Mouse (Mus musculus): ENCODE results near the gene Olfr70.

Gene Olfr70

DNA sequence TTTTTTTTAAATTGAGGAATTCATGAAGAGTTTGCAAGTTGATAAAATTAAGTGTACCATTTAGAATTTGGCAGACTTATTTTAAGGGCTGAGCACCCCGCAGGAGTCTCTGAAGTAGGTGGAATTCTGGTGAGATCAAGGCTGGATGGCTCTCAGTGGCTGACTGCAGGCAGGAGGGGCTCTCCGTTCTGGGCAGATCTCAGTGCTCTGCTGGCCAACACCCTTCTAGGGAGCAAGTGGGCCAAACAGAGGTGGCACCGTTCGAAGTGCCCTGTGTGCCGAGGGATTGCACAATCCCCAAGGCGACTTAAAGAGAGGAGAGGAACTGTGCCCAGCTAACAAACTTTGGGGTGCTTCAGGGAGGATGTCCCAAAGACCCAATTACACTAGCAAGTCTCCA, 9.3 kb upstream of the Olfr70 start, which contains the start of gene Olfr71:
Gene Olfr71 (minus strand): TSS at position 387 of the 400 bp plus-strand sequence.
- DNase-seq = no peak

DNA sequence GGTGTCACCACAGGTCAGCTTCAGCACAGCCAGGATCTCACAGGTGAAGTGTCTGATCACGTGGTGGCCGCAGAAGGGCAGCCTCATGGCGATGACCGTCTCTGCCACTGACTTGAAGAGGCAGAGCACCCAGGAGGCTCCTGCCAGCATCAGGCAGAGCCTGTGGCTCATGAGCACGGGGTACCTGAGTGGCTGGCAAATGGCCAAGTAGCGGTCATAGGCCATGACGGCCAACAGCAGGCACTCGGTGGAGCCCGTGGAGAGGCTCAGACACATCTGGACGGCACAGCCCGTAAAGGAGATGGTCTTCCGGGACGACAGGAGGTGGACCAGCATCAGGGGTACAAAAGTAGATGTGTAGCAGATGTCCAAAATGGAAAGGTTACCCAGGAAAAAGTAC, 5.4 kb upstream of the Olfr70 start:
- DNase-seq = no peak

DNA sequence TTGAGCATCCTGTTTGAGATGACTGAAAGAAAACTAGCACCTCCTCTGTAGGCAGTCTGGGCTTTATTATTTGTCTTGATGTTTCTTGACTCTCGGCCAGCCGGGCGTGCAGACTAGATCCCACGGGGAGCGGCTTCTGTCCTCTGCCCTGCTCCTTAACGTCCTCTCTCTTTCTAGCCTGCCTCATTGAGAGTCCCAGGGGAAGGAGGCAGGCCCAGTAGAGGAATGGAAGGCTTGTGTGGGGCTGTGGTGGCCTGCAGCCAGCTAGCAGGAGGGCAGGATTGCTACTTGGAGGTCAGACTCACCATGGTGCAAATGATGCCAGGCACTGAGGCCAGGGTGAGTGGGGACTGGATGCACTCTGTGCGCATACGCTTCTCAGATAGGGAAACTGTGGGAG, 3.2 kb upstream of the Olfr70 start:
- DNase-seq = no peak

DNA sequence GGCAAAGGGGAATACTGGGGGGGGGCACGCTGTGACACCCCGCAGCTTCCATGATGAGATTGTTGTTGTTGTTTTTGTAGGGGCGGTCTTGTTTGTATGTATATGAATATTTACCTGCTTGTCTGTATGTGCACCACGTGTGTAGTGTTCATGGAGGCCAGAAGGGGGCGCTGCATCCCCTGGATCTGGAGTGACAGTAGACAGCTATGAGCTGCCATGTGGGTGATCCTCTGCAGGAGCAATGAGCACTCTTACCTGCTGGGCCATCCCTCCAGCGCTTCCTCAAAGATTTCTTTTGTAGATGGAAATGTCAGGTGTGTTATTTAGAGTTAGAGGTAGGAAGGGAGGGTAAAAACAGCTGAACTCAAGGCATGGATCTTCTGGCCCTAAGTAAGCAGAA, 2.8 kb upstream of the Olfr70 start:
- peak; percentile 24 for DNase-seq

DNA sequence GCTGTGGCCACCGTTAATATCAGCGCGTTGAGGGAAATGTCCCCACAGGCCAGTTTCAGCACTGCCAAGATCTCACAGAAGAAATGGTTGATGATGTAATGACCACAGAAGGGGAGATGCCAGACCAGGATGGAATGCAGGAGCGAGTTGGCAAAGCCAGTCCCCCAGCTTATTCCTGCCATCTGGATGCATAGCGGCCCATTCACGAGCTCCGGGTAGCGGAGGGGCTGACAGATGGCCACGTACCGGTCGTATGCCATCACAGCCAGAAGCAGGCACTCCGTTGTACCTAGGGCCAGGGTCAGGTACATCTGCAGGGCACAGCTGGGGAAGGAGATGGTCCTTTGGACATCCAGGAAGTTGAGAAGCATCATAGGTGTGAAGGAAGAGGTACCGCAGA, 4.0 kb downstream of the Olfr70 start:
- no peak for DNase-seq

DNA sequence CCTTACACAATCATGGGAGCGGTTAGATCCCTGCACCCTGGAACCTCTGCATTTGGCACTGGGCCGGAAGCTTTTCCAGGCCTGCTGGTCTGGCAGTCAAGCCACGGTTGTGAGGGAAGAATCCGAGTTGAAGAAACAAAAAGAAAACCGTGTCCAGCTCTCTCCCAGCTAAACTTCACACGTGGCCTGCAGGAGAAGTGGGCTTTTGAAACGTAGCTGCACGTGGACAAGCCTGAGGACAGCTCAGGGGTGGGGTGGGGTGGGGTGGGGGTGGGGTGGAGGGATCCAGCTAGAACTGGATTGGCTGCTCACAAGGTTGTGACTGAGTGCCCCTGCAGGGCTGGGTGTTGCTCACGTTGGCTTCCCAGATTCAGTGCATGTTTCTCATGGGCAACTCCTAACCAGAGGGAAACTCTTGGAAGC, 5.3 kb downstream of the Olfr70 start:
- DNase-seq = no peak

DNA sequence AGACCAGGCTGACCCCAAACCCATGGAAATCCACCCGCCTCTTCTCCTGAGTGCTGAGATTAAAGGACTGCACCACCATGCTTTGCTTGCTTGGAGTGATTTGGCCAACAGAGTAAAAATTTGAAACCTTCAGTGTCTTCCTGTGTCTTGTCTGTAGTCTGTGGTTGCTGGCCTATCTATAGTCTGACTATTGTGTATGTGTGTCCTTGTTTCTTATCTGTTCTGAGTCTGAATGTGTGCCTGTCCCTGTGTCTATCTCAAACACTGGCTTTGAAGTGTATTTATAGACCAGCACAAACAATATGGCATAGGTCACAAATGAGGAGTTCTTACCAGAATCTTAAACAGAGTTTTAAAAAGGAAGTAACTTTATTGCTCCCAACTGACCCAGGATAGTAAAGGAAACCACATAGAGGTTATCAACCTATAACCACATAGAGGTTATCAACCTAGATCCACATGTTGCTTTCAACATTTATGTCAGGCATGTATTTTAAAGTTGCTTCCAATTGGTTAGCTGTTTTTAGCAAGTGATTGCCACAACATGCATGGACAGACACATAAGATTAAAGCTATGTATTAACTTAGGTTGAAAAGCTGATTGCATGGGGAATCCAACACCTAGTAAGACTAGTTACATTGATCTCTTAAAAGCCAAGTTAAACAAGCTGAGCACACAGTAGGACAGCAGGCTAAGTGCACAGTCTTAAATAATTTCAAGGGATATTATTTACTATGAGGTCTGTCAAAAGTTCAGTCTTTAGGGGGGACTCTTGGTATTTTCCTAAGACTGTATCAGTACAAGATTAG, 6.0 kb downstream of the Olfr70 start:
- no peak for DNase-seq

DNA sequence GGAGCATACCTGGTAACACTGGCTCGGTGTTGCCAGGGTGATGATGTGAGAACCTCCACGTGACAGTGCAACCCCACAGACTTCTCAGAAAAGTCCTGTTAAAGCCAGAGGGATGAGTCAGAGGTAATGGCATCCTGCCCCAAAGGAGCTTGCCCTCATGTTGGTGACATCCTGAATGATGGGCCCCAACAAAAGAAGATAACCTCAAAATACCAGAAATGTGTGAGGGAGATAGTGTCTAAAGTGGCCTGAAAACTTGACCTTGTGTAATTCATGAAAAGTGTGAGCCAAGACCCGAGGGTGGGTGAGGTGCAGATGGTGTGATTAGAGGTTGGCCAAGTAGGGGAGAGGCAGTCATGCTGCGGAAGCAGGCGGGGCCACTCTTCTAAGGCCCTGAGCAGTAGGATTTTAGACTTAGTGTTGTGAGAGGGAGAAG, 6.8 kb downstream of the Olfr70 start:
- no peak for DNase-seq

DNA sequence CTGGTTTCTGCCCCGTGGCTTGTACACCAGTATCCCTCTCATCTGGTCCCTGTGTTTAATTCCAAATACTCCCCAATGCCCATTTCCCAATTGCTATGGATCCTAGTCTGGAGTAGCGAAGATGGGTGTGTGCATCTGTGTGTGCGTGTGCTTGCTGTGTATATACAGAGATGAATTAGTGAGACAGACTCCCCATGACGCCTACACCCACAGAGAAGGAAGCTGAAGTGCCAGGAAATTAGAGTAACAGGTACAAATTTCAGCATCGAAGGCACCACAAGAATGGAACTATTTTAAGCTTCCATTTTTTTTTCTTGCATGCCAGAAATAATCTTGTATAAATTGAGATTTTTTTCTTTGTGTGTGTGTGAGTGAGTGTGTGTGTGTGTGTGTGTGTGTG, 9.6 kb downstream of the Olfr70 start:
- no peak for DNase-seq

DNA sequence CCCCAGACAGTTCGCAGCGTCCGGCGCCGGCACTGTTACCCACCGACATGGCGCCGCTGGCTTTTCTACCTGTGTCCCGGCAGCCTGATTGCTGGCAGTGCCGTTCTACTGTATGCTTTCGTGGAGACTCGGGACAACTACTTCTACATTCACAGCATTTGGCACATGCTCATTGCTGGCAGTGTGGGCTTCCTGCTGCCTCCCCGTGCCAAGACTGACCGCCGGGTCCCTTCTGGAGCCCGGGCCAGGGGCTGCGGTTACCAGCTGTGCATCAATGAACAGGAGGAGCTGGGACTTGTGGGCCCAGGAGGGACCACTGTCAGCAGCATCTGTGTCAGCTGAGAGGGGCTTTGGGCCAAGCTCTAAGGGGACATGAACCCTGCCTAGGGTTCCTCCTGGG, 10.6 kb downstream of the Olfr70 start:
- no peak for DNase-seq

DNA sequence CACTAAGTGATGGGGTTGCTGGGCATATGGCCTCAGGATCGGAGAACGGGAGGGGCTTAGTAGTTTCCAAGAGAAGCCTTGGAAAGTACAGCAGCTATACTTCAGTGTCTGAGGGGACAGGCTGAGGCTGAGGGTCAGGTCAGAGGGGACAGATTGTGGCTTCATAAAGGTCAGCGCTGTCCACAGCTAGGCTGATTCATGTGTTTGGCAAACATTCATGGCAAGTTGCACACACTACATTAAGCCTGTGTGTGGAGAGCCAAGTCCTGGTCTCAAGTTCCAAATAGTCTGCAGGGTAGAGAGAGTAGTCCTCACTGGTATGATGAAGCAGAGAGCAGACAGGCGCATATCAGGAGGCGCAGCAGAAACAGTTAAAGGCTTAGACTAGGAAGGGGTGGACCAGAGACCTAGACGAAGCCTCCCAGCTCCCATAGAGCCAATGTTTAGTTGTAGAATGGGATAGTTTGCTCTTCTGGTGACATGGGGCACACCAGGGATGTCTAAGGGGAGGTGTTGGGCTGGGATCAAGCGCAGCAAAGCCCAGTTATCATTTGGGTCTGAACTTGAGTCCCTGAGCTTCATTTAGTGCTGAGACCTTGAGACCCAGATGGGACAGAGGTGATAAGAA, 21.1 kb downstream of the Olfr70 start:
- DNase-seq = no peak

DNA sequence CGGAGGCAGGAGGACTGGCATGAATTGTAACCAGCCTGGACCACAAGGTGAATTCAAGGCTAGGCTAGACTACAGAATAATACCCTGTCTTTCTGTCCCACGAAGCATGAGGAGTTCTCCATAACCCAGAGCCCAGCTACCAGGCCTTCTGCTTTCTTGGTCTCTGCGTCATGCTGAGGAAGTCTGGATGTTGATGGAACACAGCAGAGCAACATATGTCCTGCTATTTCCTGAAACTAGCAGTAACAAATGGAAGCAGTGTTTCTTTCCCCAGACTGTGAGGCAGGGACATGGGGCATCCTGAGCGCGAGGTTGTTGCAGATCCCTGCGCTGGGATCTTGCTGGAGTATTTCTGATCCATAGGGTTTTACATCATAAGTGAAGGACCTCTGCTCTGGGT, 22.1 kb downstream of the Olfr70 start:
- no peak for DNase-seq

DNA sequence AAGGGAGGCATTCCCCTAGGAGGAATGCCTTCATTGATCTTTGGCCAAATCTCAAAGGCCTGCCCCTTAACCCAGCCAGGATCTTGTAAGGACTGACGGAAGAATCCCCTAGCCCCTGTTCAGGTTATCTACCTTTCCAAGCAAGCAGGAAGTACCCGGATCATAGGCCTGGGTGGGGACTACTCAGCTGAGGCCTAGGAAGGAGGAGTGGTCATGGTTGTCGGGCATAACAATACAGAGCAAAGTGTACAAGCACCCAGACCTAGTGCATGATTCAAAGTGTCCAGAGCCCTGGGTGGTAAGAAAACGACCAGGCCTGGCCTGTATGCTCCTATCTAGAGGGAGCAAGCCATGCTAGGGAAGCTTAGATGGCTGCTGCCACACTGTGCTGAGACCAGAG, 25.0 kb downstream of the Olfr70 start:
- DNase-seq = no peak

DNA sequence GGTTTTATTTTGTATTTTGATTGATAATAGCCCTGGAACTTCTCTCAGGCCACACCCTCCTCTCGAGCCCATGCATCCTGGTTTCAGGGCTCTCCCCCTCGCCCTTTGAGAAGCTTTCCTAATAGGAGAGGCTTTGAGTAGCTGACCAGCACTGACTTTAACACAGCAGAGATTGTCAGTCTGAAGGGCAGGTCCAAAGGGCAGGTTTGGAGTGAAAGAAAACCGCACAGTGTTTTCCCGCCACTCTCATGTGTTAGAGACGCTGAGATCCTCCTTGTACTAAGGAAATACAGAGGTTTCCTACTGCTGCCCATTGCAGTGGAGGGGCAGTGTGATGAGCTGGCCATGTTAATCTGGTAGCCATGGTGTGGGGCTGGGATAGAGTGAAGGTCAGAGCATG, 25.6 kb downstream of the Olfr70 start:
- DNase-seq = no peak

DNA sequence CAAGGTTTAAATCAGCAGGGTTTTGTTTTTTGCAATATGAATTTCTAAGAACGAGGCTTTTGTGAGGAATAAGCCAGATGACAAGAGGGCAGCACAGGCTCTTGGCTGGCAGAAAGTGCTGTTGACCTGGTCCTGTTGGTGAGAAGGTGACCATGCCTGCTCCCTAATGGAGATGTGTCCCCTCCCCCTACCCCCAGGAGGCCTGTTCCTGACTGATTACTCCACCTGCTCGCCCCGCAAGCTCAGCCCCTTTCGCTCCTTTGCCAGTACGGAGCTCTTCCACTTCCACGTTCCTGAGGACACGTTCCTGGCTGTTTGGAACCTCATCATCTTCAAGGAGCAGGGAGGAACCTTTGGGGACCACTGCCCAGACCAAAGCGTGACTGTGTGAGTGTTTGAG, 26.9 kb downstream of the Olfr70 start:
- no peak for DNase-seq

DNA sequence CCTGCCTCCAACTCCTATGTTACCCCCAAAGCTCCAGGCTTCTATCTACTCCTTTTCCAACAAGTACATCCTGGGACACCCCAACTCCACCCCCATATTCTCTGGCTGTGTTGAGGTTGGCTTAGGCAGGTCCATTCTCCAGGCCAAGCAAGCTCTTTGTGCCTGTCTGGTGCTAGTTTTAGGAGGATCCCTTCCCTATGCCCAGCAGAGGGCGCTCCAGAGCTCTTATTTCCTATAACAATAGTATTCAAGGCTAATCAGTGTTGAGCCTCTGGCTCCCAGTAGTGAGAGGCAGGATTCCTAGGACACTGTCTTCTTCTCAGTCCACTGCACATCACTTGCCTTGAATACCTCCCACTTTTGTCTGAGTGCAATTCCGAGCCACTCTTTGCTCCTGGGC, 28.5 kb downstream of the Olfr70 start:
- DNase-seq = peak; percentile 93

DNA sequence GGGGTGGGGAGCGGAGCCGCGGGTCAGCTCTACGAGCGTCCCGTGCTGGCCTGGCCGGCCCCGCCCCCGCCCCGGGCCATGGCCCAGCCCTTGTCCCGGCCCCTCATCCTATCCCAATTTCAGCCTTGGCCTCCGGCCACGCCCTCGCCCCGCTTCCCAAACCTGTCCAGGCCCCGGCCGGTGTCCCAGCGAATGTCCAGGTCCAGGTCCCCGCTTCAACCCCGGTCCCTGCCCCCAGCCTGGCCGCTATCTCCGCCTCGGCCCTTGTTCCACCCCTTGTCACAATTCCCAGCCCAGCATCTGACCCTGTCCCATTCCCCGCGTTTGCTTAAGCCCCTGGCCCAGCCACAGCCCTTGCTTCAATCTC, 31.2 kb downstream of the Olfr70 start:
- DNase-seq = no peak

DNA sequence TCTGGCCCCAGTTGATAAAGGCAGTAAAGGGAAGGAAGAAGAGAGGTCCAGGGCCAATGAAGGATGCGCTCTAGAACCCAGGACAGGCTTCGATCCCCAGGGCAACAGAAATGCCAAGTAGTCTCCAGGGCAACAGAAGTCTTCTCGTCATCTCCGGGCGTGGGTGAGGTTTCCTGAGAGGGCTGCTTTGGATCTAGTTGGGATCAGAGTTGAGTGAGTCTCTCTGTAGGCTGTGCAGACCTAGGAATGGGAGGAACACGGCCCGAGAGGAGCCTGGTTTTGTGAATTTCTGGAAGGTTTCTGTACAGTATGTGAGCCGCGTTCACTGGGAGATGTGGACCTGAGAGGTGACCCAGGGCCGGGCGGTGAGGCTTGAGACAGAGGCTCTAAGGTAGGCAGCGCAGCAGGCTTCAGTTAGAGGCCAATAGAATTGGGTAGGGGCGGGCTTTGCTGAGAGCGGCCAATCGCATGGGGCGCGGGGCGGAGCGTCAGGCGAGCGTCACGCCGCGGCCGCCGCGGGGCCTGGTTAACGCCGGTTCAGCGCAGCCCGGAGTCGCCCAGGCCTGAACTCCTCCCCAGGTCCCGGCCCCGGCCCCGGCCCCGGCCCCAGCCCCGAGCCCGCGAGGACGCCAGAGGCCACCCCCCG, 31.7 kb downstream of the Olfr70 start, which contains the start of the genes Tmem8b and Fam221b:
Gene Tmem8b (plus strand): TSS at position 190 of the 646 bp plus-strand sequence.
Gene Fam221b (minus strand): TSS at position 364 of the 646 bp plus-strand sequence.
- peak; percentile 95 for DNase-seq

DNA sequence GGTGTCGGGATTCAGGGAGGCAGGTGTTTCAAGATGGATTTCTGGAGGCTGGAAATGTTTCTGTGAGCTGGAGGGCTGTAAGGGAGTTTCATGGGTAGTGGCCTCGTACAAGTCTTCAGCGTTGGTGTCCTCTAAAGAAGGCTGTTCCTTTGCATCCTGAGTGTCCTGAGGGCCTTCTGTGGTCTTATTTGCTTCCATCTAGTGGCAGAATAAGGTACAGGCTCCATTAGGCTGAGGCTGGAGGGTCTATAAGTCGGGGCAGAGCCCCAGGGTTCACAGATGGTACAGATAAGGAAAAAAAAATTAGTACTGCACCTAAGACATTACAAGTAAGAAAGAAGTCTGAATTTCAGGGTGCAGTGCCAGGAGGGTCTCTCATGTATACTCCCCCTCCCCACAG, 34.2 kb downstream of the Olfr70 start:
- no peak for DNase-seq

DNA sequence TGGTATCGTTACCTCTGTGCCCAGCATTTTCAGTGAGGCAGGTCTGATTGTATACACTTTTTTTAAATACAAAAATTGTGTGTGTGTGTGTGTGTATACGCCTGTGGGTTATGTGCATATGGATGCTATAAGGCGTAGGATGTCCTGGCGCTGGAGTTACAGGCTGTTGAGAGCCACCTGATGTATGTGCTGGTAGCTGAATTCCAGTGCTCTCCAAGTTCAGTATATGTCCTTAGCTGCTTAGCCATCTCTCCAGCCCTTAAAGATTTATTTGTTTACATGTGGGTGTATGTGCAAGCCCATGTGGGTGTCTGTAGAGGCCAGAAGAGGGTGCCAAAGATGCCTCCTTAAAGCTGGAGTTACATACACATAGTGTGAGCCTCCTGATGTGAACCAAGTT, 43.5 kb downstream of the Olfr70 start:
- DNase-seq = no peak

DNA sequence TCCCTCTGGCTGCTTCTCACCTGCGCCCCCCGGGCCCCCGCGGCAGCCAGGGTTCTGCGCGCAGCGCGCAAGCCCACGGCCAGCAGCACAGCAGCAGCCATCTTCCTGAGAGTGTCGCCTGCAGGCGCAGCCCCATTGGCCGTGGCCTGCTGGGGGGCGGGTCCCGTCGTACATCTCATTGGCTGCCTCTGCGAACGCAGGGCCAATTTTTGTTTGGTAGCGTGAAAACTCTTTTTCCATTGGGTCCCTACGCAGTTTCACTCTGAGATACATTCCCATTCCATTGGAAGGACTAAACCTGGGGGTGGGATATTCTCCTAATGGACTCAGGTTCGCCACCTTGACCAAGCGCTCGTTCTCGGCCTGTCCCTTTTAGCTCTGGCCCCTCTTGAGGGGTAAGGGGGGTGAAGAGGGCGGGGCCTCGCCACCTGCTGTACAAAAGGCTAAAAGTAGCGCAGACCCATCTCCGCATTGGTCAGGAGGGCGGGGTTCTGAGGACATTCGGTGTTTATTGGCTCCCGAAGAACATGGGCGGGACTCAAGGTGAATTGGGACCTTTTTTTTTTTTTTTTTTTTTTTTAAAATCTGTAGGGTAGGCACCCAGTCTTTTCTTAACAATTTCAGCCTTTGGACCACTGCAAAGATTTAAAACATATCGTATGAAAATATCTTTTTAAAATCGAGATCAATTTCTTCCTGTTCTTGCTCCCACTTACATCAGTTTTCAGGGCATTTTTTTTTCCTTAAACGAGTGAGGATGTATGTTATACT, 44.1 kb downstream of the Olfr70 start, which contains the start of gene Hint2:
Gene Hint2 (minus strand): TSS at position 128 of the 771 bp plus-strand sequence.
- peak; percentile 94 for DNase-seq

DNA sequence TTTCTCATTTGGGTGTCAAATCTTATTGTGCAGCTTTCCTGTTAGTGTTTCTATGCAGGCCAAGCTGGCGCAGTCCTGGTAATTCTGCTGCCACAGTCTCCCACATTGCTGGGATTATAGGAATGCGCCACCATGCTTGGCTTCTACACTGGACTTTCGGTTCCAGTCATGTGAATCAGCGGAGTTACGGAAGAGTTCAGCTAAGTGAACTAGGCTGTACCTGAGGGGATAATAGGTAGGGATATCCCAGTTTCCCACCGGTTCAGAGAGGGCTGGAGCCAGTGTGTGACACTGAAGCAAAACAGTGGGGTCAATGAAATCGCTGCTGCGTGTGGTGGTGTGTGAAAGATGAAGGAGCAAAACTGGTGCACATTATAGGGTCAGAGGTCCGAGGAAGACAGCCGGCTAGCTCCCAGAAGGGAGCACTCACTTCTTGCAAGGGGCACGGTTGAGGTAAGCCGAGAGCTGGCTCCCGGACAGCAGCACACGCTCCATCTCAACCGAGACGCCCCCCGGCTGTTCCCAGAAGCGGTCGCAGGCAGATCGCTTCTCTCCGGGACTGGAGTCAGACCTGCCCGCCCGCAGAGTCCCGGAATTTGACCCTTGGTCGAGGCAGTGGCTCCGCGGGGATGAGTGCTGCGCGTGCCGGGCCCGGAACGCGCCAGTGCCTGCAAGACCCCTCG, 44.8 kb downstream of the Olfr70 start:
- DNase-seq = no peak
